Mouse (Mus musculus) spleen, embryonic (tissue): Measurements from ENCODE around the gene Duxf3.
"Not testable (repeated sequence)": the region's sequence is repeated elsewhere in the genome, so short reads cannot be mapped to it uniquely, and the experiment has no call there.

Experiments used
- CTCF ChIA-PET: fragments of 350-600 bp; sonication (Branson Sonifier 250); formaldehyde crosslinking; loops from one replicate; lab custom pipeline; 2022; lab: Charles Lee

Duxf3 gene

GRCm38 (mm10) chr10:58232641-58232969 is at the start of gene Duxf3:
Gene Duxf3, minus strand, starts transcription at chr10:58232675.
- CTCF ChIA-PET: not testable (repeated sequence)

DNA sequence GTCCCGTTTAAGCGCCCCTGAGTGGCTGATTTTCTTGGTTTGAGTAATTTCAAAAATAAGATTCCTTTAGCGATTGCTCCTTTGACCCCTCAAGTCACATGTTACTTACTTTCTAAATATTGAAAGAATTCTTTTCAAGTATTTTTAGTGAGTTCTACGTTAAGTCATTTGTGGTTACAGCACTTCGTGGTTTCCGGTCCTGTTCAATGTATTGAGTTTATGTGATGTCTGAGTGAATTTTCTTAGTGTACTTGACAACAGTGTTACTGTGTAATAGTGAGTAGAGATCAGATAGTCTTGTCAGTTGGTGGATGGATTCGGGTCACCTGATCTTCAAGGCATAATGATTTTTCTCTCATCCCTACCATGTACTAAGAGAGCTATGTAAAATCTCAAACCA is 49.8 kb upstream of the Duxf3 start:
- CTCF ChIA-PET: no interaction called here

- CTCF ChIA-PET: no interaction called here
Observed at GRCm38 (mm10) chr10:58258466-58258865, 26.0 kb upstream of the Duxf3 start.

DNA sequence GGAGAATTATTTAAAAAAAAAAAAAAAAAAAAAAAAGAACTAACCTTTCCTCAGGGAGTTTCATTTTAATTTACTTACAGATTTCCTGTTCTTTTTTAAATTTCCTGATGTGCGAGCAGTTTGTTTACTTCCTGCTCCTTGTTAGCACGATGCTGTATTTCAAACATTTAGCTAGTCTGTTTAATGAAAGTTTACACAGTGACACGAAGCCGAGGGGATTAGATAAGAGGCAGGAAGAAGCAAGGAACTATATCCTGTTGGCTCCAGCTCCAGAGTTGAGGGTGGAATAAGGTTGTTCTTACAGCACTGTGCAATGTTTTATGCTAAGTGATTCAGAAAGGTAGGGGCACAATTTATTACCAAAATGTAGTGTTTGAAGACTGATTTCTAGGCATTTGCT is 23.5 kb upstream of the Duxf3 start:
- CTCF ChIA-PET: interaction anchor here (0.5 kb wide), 1 partner anchor 34 kb away, joined by 3 read pairs; no protein-coding TSS in a partner anchor

DNA sequence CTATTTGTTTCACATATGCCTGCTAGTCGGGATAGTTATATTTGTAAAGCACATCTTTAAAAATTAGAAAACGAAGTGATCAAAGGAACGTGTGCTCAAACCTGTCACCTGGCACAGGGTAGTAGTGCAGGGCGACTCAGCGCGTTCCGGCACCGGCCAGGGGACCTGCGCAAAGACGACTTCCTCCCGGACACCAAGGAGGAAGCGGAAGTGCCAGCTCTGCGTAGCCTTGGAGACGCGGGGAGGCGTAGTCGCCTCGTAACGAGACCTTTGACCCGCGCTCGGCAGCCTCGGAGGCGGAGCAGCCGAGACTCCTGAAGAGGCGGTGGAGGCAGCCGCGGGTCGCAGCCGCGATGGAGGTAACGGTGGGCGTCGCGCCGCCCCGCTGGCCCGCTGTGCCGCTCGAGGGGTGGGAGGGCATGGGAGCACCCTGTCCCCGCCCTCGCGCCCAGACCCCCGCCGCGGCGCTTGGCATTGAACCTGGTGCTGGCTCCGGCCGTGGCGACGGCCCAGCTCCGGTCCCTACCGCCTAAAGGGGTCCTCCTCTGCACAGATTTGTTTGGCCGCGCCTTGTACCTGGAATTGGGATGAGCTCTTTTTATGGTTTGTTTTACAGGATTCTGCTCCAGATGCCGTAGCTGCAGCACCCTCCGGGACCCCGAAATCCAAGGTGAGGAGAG is 22.9 kb upstream of the Duxf3 start, which contains the start of gene Gcc2:
Gene Gcc2 (plus strand): TSS at position 285 of the 680 bp plus-strand sequence.
- CTCF ChIA-PET: interaction anchor here (0.5 kb wide), 1 partner anchor 35 kb away, joined by 3 read pairs; no protein-coding TSS in a partner anchor

DNA sequence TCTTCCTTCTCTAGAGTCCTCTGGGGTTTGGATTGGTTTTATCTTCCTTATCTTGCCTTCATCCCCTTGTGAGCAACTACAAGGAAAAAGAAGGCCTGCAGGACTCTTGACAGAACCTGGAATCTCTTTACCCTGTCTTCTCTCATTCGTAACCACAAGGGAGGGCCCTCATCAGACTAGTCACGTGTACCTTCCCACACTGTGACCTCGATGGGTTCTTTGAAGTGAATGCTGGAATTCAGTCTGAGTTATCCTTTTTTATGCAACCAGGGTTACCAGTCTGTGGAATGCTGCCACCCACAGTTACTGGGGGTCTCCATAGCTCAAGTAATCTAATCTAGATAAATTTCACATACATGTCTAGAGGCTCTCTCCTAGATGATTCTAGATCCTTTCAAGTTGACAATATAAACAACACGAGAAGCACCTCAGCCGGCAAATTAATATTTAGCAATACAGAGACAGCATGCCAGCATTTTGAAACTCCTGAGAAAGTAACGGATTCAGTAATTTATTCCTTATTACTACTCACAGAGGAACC is 22.2 kb upstream of the Duxf3 start:
- CTCF ChIA-PET: no interaction called here

GRCm38 (mm10) chr10:58249535-58249934 is 17.1 kb upstream of the Duxf3 start:
- CTCF ChIA-PET: no interaction called here

- CTCF ChIA-PET: not testable (repeated sequence)
Observed at GRCm38 (mm10) chr10:58238984-58239740, 6.7 kb upstream of the Duxf3 start.

DNA sequence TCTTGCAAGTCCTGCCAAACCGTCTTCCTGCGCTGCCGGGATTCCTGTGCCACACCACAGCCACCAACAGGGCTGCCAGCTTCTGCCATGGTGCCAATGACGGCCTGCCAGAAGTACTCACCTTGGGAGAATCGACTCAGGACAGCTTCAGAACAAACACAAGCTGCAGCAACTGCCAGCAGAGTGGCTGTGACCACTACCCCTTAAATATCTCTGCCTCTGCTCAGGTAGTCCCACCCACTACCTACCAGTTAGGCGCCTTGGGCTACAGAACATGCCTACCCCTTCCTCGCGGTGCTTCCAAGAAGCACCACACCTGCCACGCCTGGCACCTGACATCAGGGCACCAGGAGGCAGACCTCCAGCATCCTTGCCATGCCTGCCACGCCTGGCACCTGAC is 4.1 kb upstream of the Duxf3 start, which contains the start of gene Gm4981:
Gene Gm4981 (minus strand): TSS at position 89 of the 400 bp plus-strand sequence.
- CTCF ChIA-PET: no interaction called here

- CTCF ChIA-PET: not testable (repeated sequence)
Observed at GRCm38 (mm10) chr10:58234985-58235384, 2.5 kb upstream of the Duxf3 start.

DNA sequence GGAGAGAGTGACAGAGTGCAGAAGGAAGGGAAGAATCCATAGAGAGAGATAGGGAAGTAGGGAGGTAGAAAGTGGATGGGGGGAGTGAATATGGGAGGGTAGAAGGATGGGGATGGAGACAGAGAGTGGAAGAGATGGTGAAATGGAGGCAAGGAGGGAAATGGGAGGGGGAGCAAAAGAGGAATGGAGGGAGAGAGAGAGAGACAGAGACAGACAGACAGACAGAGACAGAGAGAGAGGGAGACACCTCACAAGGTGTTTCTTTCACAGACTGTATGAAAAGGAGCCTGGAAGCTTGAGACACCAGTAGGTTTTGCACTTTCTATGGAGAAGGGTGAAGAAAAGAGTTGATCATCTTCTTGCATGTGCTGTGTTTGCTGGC is 1.3 kb upstream of the Duxf3 start:
- CTCF ChIA-PET: not testable (repeated sequence)

DNA sequence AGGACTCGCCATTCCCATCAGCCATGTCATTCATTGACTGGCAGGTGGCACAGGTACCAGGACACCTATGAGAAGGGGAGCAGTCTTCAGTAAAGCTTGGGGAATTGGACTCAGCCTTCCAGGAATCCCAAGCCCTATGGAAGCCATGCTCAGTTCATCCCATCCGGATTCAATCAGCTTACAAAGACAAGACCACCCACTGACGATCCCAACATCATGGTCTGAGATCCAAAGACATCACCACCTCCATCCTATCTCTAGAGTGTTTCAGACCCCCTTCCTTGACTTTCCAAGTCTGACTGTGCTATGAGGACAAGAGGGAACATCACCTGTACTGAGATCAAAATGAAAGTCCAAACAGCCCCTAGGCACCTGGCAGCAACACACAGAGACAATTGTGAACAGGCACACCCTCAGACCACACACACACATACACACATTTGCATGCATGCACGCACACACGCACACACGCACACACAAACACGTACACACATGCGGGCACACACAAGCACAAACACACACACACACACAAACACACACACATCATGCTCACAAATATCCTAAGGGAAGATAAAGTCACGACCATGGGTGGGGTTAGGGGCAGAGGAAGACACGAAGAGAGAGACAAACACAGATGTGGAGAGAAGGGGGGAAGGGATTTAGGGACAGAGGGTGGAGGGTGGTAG is 722 bp upstream of the Duxf3 start:
- CTCF ChIA-PET: not testable (repeated sequence)

- CTCF ChIA-PET: not testable (repeated sequence)
Observed at GRCm38 (mm10) chr10:58231779-58232640, 465 bp downstream of the Duxf3 start.

DNA sequence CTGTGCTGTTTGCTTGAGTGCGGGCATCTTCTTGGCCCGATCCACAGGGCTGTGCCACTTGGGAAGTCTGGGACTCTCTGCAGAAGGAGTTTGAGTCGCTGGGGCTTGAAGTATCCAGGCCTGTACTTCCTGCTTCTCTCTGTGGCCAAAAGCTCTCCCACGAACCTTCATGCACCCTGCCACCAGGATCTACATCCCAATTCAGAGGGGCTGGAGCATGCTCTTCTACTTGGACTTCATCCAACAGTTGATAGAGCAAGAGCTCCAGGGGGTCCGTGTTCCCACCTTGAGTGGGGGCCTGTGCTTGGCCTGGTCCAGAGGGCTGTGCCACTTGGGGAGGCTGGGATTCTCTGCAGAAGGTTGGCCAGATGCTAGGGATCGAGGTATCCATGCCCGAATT is 1.4 kb downstream of the Duxf3 start:
- CTCF ChIA-PET: not testable (repeated sequence)

GRCm38 (mm10) chr10:58230021-58230420 is 2.5 kb downstream of the Duxf3 start:
- CTCF ChIA-PET: not testable (repeated sequence)

DNA sequence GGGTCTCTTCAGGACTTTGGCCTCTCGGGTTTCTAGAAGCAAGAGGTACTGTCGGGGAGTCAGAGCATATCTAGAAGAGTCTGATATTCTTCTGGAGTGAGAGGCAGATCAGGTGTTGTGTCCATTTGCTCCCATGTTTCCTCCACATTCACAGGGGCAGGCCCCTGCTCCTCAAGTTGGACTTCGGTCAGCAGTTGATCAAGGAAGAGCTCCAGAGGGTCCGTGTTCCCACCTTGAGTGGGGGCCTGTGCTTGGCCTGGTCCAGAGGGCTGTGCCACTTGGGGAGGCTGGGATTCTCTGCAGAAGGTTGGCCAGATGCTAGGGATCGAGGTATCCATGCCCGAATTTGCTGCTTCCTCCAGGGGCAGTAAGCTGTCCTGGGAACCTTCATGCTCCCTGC is 4.7 kb downstream of the Duxf3 start:
- CTCF ChIA-PET: not testable (repeated sequence)

DNA sequence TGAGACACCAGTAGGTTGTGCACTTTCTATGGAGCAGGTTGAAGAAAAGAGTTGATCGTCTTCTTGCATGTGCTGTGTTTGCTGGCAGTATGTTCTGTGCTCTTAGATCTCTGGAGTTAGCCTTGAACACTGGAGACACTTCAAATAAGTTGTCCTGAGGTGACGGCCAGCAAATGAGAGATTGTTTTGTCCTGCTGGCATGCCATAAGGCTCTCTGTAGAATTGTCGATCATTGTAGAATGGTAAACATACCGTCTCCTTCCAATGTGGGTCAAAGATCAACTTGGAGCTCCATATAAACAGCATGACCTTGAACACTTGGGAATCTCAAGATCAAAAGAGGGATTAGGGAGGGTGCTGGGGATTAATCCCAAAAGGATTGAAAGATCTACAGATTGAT is 6.1 kb downstream of the Duxf3 start:
- CTCF ChIA-PET: not testable (repeated sequence)

GRCm38 (mm10) chr10:58224827-58225785 is 7.4 kb downstream of the Duxf3 start, which contains the start of gene AW822073:
Gene AW822073, minus strand, starts transcription at chr10:58224930.
- CTCF ChIA-PET: not testable (repeated sequence)

- CTCF ChIA-PET: not testable (repeated sequence)
Observed at GRCm38 (mm10) chr10:58223972-58224805, 8.3 kb downstream of the Duxf3 start.
